23 mouse cellular contexts compared by ENCODE assay signal in genomic region chr10:41719587-41719986, GRCm38 (mm10). TPM values are rescaled to one million over a fixed set of nuclear protein-coding genes. Genes with fewer than 3 reads are reported as not detected.
DNase-seq lines count a peak whose midpoint lies in the region; ATAC-seq and TF ChIP-seq lines count a peak whose summit lies in the region.
"Had no signal": no experiment of that assay in that cellular context is flagged by ENCODE, and none has a peak within 500 bp of the region (broad histone marks: within the 10 kb centered on the region; RNA-seq: fewer than 3 reads in every experiment).

No protein-coding gene starts in this region.

- ATAC-seq in frontal cortex, adult (ENCODE audit: low TSS enrichment): peak; percentile 85
- ATAC-seq in midbrain, postnatal 0 days (ENCODE audit: low FRiP score): no peak
- ATAC-seq: forebrain, embryonic 14.5 days had no signal

- no peak for TF ChIP-seq CTCF in midbrain, postnatal 0 days (IDR thresholded peaks at IDR 0.05)
- TF ChIP-seq CTCF in brain, embryonic 14.5 days (IDR thresholded peaks at IDR 0.05; ENCODE audit: borderline replicate concordance, extremely low read depth, insufficient read depth, insufficient read length): no peak

- intact Hi-C loops in left cerebral cortex, postnatal 14 days (cut with DNase I): no loop called here

- 48% methylated on average over 9 of the region's 9 CpGs for WGBS in midbrain, postnatal 0 days
- WGBS in midbrain, embryonic 10.5 days: 72% methylated on average over 9 of the region's 9 CpGs

- no peak overlapping the region for H3K4me2 ChIP-seq in midbrain, postnatal 0 days (ENCODE audit: low read depth, low read length, poor library complexity, severe bottlenecking)
- H3K4me2 ChIP-seq: embryonic facial prominence, embryonic 15.5 days; heart, embryonic 12.5 days; hindbrain, embryonic 15.5 days had no signal

- no peak for TF ChIP-seq POLR2A in brain, embryonic 14.5 days (IDR thresholded peaks at IDR 0.05; ENCODE audit: borderline replicate concordance, extremely low read depth, insufficient read depth, insufficient read length, poor library complexity, severe bottlenecking)

- H3K4me3 ChIP-seq in midbrain, postnatal 0 days (ENCODE audit: low read depth, low read length): no peak overlapping the region
- no peak overlapping the region for H3K4me3 ChIP-seq in midbrain, embryonic 10.5 days
- H3K4me3 ChIP-seq: embryonic facial prominence, embryonic 15.5 days; erythroblast, embryonic 14.5 days; forebrain, embryonic 10.5 days; gastrocnemius, adult 2 months; heart, embryonic 12.5 days; hindbrain, embryonic 10.5 days; hindbrain, embryonic 15.5 days had no signal

- H3K4me1 ChIP-seq in midbrain, postnatal 0 days (ENCODE audit: insufficient read depth, low read length): no peaks in the 10 kb centered on the region
- peaks cover 28% of the 10 kb centered on the region for H3K4me1 ChIP-seq in midbrain, embryonic 10.5 days
- H3K4me1 ChIP-seq: embryonic facial prominence, embryonic 15.5 days had no signal

- H3K27ac ChIP-seq in midbrain, postnatal 0 days (ENCODE audit: low read depth, low read length): peak overlapping the region; percentile 38
- H3K27ac ChIP-seq in midbrain, embryonic 10.5 days (replicated peaks): no peak overlapping the region
- H3K27ac ChIP-seq: embryonic facial prominence, embryonic 15.5 days; forebrain, embryonic 10.5 days; gastrocnemius, adult 2 months; hindbrain, embryonic 10.5 days; hindbrain, embryonic 15.5 days had no signal

- H3K27me3 ChIP-seq in midbrain, postnatal 0 days (ENCODE audit: insufficient read depth, low read length): no peaks in the 10 kb centered on the region
- no peaks in the 10 kb centered on the region for H3K27me3 ChIP-seq in midbrain, embryonic 10.5 days (ENCODE audit: low read depth, poor library complexity, severe bottlenecking)
- H3K27me3 ChIP-seq: embryonic facial prominence, embryonic 15.5 days; heart, embryonic 12.5 days; hindbrain, embryonic 15.5 days had no signal

- no peaks in the 10 kb centered on the region for H3K9me3 ChIP-seq in midbrain, postnatal 0 days (ENCODE audit: low read length)
- no peaks in the 10 kb centered on the region for H3K9me3 ChIP-seq in midbrain, embryonic 10.5 days (replicated peaks)
- H3K9me3 ChIP-seq: embryonic facial prominence, embryonic 15.5 days; heart, embryonic 12.5 days; hindbrain, embryonic 10.5 days; hindbrain, embryonic 15.5 days had no signal

- no peak overlapping the region for H3K9ac ChIP-seq in midbrain, postnatal 0 days (replicated peaks; ENCODE audit: low read length, poor library complexity, severe bottlenecking)
- H3K9ac ChIP-seq: embryonic facial prominence, embryonic 15.5 days; heart, embryonic 12.5 days; hindbrain, embryonic 15.5 days had no signal

- DNase-seq in frontal cortex, postnatal 10 days (ENCODE audit: low spot score in 2 of 2): no peak
- DNase-seq in left cerebral cortex, postnatal 14 days (ENCODE audit: low spot score in 2 of 2): peak; percentile 19 to 56
- no peak for DNase-seq in left cerebral cortex, adult 11 months (ENCODE audit: low spot score)
- peak; percentile 24 for DNase-seq in midbrain, postnatal 0 days (ENCODE audit: low spot score)
- DNase-seq in midbrain, embryonic 10.5 days (ENCODE audit: low spot score): no peak
- peak; percentile 24 for DNase-seq in brain, embryonic 14.5 days (ENCODE audit: low read depth)
- no peak for DNase-seq in cerebellum, adult 9-10 months
- DNase-seq: adrenal gland, postnatal 14 days; cerebellum, adult 2 months; cerebellum, postnatal 14 days; embryo, embryonic 11 days; gastrocnemius, adult 2 months; gastrocnemius, postnatal 25 days had no signal

- H3K36me3 ChIP-seq in midbrain, postnatal 0 days (ENCODE audit: insufficient read depth, low read length): no peaks in the 10 kb centered on the region; the same call in 1 of the 2 replicates
- peaks cover 16% of the 10 kb centered on the region for H3K36me3 ChIP-seq in midbrain, embryonic 10.5 days
- H3K36me3 ChIP-seq: embryonic facial prominence, embryonic 15.5 days; hindbrain, embryonic 15.5 days had no signal

RNA-seq across cellular contexts. Expression of gene Ccdc162, which starts 3.2 kb away (rescaled TPM):
- 1 to 10 TPM; 1.2 to 1.3 TPM for total RNA-seq in left cerebral cortex, postnatal 14 days (2021)
- total RNA-seq in midbrain, postnatal 0 days (2014; rRNA removed): 1.7 and 2.4 TPM in 2 replicates
- polyA plus RNA-seq in midbrain, postnatal 0 days (2015; fragmentation: Nextera tagmentation; extraction: Ambion mirVana): 0.63 and 0.64 TPM in 2 replicates
- 0.32 and 0.34 TPM in 2 replicates for polyA plus RNA-seq in midbrain, embryonic 10.5 days (2016; fragmentation: Nextera tagmentation; extraction: Ambion mirVana)
- polyA plus RNA-seq in brain, embryonic 14.5 days (2012; rRNA removed): 1.1 and 2.5 TPM in 2 replicates
- total RNA-seq: common myeloid progenitor, adult 5-6 weeks; MEL had no signal
- polyA plus RNA-seq: erythroblast, embryonic 14.5 days had no signal

Comparison
In these comparisons a context has a peak if more than half of its experiments do, and no peak if none do; other contexts are left out.
1. DNase-seq: peak in left cerebral cortex, postnatal 14 days (2 of 2), midbrain, postnatal 0 days (single experiment) and brain, embryonic 14.5 days (single experiment); none in frontal cortex, postnatal 10 days (0 of 2), left cerebral cortex, adult 11 months (single experiment), midbrain, embryonic 10.5 days (single experiment) and cerebellum, adult 9-10 months (single experiment).